Mouse (Mus musculus) naive thymus-derived CD4-positive, alpha-beta T cell, adult 2 months (primary cell): ENCODE measurements at regions not wholly inside any gene's neighbourhood (a gene's known extent, or its start where the extent isn't known, plus 50 kb on each side); places are given as distances from the start of the nearest gene placed in this dataset.
A peak's percentile ranks its signal among the peaks of the same experiment; 100 is the strongest.

Source experiments
- DNase-seq: peaks from one replicate; pipeline ENCODE4 v3.0.0-alpha.2; 2011; ENCODE audit warnings: low read depth

DNA sequence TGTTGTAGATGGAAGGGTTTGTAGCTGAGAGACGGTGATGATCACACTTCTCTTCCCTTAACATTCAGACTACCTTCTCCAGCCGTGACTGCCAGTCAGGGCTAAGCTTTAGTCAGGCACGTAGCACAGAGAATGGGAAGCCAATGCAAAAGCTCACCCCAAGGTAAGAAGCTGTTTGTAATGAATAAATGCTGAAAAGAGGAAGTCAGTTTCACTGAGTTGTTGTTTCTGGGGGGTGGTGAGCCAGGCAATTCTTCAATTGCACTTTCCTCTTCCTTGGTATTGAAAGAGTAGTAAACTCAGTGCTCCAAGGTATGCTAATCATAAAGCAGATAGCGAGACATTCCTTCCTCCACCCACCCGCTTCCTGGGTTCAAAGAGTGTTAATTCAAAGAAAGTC, 269.2 kb upstream of the Dab2 start:
- DNase-seq, result no peak

DNA sequence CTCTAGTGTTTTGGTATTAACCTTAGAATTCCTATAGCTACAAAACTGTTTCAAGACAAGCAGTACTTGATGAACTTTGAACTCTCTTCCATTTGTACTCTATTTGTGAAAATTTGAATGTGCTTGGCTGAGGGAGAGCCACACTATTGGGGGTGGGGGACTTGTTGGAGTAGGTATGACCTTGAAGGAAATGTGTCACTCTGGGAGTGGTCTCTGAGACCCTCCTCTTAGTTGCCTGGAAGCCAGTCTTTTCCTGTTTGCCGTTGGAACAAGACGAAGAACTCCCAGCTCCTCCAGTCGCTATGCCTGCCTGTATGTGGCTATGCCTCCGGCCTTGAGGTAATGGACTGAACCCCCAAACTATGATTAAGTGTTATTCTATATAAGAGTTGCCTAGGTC, 265.4 kb upstream of the Dab2 start:
- DNase-seq, result no peak

DNA sequence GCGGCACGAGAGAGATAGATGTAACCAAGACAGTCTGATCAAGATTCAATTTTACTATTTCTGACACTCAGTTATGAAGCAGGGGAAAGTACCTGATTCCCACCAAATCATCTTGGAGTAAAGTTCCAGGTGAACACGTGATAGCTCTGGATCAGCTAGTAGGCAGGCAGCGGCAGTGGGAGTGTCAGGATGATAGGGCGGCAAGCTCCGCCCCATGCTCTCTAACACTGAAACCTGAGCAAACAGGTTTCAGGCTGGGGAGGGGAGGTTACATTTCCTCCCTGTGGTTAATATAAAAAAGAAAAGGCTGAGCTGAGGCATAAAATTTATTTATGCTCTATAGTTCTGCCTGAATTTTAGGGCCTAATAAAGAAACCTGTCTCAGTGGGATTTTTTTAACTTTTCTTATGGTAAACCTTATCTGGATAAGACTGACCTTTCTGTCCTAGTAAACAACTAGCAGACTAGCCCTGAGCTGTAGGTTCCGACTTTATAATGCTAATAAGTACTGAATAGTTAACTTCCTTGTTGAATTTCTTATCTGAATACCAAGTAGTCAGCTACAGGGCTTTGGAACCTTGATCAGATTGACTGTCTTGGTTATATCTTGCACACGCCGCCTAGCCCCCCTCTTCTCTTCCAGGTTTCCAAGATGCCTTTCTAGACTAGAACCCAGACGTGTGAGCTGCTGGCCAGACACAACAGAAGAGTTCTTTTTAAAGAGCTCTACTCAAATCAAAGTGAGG, 254.9 kb upstream of the Dab2 start:
- DNase-seq, result no peak

DNA sequence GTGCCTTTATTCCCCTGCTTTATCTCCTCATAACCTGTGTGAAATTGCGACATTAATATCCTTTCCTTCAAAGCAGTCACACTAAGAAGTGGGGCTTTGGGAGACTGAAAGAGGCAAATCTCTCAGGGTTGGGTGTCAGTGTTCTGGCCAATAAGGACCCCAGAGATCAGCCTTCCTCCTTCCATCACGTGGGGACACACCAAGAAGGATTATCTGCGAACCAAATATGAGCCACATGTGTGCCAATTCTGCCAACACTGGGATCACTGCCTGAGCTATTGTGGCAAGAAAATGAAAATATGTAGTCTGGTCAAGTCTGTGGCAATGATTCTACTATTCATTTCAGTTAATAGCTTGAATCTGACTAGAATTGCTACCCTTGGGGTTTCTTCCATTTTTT, 243.9 kb upstream of the Dab2 start:
- no peak for DNase-seq

DNA sequence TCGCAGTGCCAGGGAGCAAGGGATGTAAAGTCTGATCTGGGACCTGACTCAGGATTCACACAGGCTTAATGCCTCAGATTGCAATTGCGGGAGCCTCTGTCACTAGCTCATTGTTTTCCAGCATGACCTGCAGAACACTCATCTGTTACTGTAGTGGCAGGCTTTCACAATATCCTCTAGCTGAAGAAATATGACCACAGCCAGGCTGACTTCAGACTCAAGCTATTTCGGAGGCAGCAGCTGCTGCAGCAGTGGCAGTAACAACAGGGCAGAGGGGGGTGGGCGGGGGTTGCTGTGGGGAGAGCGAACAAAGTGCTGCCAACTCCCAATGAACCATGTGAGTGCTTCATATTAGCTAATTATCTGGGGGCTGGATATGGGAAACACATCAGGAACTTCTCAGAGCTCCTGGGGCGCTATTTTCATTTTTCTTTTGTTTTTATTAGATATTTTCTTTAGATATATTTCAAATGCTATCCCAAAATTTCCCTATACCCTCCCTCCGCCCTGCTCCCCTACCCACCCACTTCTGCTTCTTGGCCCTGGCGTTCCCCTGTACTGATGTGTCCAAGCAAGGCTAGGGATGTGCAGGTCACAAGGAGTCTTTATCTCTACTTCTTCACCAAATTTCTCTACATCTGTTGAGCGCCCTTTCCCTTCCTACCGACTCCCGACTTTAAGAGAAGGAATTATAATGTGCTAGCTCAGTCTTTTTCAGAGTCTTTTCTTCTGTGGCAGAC, 242.5 kb upstream of the Dab2 start:
- DNase-seq, result no peak

DNA sequence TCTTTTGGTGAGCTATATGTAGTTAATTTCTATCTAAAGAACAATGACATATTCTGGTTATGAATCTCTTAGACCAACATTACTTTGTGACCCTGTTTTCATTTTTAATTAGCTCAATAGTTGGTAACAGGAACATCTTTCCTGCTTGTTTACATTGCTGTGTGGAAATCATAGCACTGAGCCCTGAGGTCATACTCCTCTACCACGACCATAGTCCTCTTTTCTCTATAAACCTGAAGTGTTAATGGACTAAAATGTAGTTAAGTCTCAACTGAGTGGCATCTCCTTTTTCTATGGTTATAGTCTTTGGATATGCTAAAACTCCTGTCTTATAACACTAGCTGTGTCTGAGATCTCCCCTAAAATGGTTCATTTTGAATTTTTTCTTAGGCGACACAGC, 240.2 kb upstream of the Dab2 start:
- DNase-seq, result no peak

DNA sequence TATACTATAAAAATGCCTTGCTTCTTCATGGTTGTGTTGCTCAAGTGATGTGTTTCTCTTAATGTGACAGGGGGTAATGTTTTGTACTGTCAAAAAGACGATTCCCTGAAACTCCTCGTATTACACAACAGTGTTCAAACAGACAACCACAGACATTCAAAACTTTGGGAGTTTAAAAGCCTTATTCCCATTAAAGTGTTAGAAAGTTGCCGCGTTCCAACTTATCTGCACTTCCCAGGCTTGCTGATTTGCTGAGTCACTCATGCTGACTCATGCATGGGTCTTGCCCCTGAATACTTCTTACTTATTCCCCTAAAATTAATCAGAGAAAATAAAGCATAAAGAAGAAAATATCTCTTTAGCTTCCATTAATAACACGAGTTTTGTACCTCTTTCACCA, 239.8 kb upstream of the Dab2 start:
- no peak for DNase-seq

DNA sequence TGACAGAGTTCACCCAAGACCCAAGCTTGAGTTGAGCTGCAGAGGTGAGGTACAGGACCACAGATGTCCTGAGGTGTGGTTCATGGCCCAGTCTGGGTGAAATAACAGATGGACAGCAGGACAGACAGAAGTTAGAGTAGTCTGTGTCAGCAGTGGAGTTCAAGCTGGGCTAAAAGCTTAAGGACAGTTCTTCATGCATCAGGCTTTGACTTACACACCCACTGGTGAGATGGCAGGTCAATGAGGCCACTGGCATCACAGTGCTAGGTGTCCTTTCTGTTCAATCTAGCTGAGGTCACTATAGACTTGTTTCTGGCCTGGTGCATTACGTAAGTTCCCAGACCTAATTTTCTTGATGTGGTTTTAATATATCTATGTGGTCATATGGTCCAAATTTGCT, 238.9 kb upstream of the Dab2 start:
- DNase-seq, result no peak

DNA sequence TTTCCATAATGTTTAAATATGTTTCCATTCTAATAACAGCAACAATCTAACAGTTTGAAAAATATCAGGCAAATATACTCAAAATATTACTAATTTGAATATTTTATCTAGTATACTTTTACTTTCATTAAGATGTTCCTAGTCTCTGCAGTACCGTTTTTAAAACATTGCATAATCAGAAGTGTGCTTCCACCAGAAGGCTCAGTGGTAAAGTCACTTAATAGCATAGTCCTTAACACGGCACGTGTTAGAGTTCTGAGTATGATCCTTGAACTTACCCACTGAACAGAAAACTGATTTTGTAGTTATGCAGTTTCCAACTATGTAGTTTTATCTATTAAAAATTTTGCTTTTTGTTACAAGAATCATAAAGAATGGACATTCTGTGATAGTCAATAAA, 234.5 kb upstream of the Dab2 start:
- no peak for DNase-seq

DNA sequence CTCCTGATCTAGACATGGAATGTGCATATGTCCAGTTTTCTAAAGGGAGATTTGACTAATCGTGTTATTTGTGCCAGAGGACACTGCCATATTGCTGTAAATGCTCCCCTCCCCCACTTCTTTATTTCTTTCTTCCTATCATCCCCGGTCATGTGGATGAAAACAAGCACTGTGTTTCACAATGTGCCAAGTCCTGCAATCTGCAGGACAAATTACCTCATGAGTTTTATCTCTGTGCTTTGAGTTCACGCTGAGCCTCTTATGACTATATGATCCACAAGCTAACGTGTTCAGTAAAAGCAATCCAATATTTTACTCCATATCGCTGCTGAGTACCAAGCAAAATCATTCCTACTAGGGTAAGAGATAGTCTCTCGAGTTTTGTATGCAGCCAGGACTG, 232.2 kb upstream of the Dab2 start:
- DNase-seq, result no peak

DNA sequence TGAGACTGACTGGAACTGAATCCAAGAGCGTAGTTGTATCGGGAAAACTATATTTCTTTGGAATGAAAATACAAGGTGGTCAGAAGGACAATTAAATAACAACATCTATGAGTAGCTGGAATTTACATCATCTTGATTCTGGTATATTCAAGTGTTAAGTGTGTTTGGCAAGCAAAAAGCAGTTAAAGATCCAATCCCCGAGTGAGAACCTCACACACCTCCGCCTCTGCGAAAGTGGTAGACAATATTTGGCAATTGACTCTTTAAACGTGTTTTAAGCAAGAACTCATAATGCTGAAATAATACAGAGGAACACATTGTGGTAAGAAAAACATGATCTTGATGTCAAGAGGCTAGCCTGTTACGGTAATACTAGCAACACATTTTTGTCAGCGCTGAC, 231.2 kb upstream of the Dab2 start:
- no peak for DNase-seq

DNA sequence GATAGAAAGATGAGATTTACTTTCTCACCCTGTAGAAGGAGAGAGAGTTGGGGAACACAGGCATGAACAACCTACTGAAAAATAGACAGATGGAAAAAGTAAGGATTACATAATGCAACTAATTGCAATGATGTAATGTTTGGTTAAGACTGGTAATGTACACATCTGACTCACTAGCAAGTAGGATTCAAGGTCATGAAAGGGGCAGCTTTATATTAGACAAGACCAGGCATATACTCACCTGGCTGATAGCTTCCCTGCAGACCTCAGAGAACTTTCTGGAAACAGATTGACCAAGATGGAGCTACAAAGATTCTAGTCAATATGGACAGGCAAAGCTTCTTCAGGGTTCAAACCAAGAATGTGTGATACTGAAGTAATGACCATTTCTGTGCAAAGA, 227.7 kb upstream of the Dab2 start:
- no peak for DNase-seq

DNA sequence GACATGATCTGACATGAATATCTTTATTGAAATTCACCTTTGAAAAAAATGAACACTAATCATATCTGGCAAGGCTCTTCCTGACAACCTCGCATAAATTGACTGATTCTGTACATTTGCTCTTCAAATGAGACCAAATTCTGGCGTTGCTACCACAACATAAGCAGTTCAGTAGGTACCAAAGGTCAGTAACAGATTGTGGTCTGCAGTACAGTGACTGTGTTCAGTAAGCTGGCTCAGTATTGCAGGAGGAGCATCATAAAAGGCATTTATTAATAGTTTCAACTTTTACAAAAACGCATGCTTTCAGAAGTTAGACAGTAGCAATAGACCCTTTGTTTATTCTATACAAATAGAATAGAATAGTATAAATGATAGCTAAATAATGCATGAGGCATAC, 226.7 kb upstream of the Dab2 start:
- DNase-seq, result no peak

DNA sequence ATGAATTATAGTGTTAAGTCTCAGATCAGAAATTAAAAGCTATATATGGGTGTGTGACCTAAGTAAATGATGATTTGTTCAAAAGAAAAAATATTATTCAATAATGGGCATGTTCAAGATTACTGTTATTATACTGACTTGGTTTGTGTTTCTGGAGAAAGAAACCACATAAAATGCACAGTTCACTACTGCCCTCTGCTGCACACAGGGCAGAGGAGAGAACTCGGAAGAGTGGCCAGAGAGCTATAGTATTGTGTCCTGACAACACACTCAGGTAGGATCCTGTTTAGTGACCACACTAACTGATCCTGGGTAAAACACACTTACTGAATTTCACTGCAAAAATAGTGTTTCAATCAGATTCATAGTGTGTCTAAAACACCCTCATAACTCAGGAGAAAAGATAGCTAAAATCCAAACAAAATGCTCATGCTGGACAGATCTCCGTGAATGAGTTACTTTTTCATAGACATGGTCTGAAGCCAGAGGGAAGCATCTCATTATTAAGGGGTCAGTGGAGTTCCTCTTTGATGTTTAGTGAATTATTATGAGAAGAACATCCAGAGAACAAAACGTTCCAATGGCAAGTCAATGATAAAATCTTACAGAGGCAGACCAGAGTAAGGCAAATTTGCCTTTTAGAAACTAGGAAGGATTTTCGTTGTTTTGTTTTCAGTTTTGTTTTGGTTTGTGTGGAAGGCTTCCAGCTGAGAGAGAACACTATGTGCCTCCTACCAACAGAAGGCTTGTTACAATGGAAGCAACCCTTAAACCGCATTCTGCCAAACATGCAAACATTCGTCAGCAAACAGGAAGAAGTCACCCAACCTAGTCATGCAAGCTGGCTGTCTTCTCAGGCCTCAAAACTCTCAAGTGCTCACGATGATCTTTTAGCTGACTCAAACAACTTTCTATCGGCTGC, 218.6 kb upstream of the Dab2 start:
- peak; percentile 50 for DNase-seq

DNA sequence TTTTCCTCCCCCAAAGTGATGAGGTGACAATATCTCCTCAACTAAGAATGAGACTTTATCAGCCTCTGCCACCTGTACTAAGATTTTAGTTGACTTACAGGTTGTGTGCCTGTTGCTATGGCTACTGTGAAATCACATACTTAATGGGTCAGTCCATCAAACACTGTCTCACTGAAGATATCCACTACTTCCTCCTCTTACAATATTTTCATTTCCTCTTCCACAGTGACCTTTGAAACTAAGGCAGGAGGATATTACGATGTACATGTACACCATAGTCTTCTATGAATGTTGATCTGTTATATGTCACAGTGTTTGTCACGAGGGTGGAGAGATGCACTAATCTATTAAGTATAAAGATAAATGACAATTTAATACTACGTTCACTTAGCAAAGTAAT, 212.4 kb upstream of the Dab2 start:
- no peak for DNase-seq

DNA sequence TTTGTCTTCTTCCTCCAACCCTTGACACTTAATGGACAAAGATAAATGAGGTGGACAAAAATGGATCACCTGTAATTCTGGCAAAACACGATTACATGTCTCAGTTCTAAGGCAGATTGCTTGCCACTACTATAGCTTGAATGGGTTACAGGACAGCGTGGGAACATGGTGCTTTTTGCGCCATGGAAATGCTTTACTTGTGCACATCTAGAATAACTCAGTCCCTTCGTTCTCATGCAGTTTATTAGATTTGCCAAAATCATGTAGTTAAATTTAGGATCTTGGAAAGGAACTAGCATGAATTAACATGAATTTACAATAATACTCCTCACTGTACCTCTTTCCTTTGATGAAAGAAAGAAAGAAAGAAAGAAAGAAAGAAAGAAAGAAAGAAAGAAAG, 211.1 kb upstream of the Dab2 start:
- DNase-seq, result no peak

DNA sequence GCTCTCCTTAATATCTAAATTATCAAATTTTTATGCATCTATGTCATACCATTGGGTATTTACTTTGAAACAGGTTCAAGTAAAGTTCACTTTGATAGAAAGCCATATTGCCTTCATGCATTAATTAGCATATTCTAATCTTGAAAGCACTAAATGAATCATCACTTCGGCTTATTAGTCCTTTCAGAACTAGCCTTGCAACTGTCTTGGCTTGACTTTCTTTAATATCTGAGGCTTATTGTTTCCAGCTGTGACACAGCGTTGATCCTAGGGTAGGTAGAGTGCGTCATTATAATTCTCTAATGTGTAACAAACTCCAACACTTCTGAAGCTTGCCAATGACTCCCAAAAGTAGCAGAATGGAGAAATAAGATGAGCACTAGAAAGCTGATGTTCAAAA, 169.9 kb upstream of the Dab2 start:
- DNase-seq, result no peak

DNA sequence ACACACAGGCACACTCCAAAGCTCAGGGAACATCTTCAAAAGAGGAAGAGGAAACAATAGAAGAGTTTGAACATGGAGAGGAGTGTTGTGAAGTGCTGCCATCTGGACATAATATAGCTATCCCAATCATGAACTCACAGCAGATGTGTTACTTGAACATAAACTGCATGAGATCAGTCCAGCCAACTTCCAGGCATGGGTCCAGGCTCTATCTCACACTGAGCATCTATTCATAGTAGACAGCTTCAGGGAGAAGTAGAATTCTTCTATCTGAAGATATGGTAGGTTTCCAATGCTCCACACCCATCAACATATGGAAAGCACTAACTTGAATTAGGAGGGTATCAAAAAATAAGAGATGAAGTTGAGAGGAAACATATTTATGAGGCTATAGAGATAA, 167.4 kb upstream of the Dab2 start:
- no peak for DNase-seq

DNA sequence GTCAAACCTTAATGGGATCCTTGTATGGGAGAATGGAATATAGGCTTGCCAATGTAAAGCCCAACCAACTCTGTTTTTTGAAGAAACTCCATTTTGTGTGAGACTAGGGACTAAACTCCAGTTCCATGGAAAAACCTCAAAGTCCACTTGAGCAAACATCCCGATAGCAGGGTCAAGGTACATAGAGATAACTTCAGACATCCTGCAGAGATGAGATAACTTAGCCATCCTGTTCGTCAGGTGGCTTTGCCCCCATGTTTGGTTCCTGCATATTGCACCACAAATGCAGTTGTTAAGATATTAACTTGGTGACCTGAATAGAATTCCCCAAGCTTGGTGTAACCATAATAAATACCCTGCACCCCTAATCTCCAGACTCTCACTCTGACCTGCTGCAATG, 154.5 kb upstream of the Dab2 start:
- no peak for DNase-seq

DNA sequence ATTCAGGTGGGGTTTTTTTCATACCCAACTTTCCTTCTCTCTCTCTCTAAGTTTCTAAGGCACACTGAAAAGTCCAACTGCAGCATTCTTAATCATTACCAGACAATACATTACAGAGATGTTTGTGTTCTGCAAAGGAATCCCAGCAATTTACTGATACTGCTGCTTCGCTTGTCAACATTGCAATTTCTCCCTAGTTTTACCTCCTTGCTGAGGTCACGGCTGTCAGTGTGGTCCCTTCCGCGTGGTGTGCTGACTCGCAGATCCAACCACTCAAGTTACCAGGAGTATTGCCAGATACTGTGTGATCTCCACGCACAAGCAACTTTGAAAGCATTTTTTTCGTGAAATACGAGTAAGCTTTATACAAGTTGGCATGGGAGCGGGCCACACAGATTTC, 144.9 kb upstream of the Dab2 start:
- no peak for DNase-seq

DNA sequence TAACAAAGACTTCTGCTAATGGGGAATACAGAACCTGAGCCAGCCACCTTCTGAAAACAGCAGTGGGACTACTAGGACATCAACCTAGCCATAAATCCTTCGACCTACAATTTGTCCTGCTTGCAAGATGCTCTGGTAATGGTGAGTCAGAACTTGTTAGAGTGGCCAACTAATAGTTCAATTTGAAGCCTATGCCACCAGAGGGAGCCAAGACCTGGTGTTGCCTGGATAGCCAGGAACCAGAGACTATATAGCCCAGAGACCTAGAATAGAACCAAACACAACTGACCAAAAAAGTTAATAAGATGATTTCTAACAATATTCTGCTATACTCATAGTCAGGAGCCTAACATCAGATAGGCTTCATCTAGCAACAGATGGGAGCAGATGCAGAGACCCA, 119.3 kb upstream of the Dab2 start:
- no peak for DNase-seq

DNA sequence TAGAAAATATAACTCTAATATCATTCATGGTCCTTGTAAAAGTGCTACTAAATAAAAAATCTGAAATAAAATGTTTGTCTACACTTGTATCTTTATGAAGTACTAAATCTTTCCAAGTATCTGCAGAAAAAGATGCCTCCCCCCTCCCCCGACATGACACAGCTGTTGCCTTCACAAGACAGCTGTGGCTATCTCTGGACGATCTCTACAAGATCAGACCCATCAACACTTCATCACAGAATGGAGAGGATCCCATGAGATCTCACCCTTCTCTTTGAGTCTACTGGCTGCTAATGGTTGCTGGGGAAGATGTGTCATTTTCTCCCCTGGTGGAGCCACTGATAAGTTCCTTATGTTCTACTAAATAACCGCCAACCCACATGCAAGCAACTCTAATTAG, 116.0 kb upstream of the Dab2 start:
- no peak for DNase-seq

DNA sequence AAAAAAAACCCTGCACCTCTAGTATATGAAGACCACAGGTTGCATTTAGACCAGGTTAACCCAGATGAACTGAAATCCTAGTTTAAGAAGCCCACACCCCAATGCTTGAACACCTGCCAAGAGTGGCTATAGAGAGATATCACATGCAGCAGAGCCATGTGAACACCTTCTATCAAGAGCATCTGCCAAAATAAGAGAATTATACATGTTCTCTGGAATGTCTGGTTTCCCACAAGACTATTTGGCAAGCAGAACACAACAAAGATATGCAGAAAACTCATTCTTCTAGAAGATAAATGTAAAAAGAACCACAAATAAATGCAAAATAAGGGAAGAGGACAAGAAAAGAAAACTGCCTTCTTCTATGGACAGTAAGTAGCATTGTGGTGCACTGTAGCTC, 107.7 kb upstream of the Dab2 start:
- DNase-seq, result no peak
